Mouse (Mus musculus) heart, embryonic 15.5 days (tissue): ENCODE results near the gene Gm5089. TPM values are rescaled to one million over a fixed set of nuclear protein-coding genes. Genes with fewer than 3 reads are reported as not detected.

ENCODE experiments used
- ATAC-seq: fragments of 200-750 bp; cut with Nextera tagmentation; replicated peaks from 2 replicates; pipeline ENCODE4 v1.8.0; 2017; ENCODE audit warnings: low read depth, moderate TSS enrichment; ENCODE audit not compliant: insufficient number of reproducible peaks, insufficient read depth, low FRiP score
- H3K27ac ChIP-seq: fragments of 300-500 bp; sonication (generic); 2 replicates; pipeline ENCODE4 v1.5.1; 2015; ENCODE audit warnings: mild to moderate bottlenecking, inconsistent platforms
- H3K27me3 ChIP-seq: fragments of 300-500 bp; sonication (generic); 2 replicates; pipeline ENCODE4 v1.6.1; 2015; ENCODE audit warnings: inconsistent platforms
- H3K36me3 ChIP-seq: fragments of 300-500 bp; sonication (generic); 2 replicates; pipeline ENCODE4 v1.6.1; 2015; ENCODE audit warnings: mild to moderate bottlenecking, inconsistent platforms
- H3K4me1 ChIP-seq: fragments of 300-500 bp; sonication (generic); replicated peaks from 2 replicates; pipeline ENCODE4 v1.6.1; 2015; ENCODE audit warnings: inconsistent platforms
- H3K4me2 ChIP-seq: fragments of 300-500 bp; sonication (generic); 2 replicates; pipeline ENCODE4 v1.6.1; 2015; ENCODE audit warnings: inconsistent platforms, mild to moderate bottlenecking, moderate library complexity
- H3K4me3 ChIP-seq: fragments of 300-500 bp; sonication (generic); 2 replicates; pipeline ENCODE4 v1.5.1; 2015; ENCODE audit warnings: mild to moderate bottlenecking, inconsistent platforms
- H3K9ac ChIP-seq: fragments of 300-500 bp; sonication (generic); 2 replicates; pipeline ENCODE4 v1.6.1; 2015; ENCODE audit warnings: mild to moderate bottlenecking, inconsistent platforms
- H3K9me3 ChIP-seq: fragments of 300-500 bp; sonication (generic); replicated peaks from 2 replicates; pipeline ENCODE4 v1.6.1; 2016; ENCODE audit warnings: inconsistent platforms
- WGBS: fragments of 180-500 bp; shearing (Covaris S2); methylation state at CpG from one replicate; pipeline ENCODE4 v1.1.7; 2015; ENCODE audit warnings: mixed read lengths; 5-methylcytosine and 5-hydroxymethylcytosine counted together
- polyA plus RNA-seq: library from polyadenylated mRNA; unstranded; fragments of >200 nt; fragmentation: Nextera tagmentation; extraction: Ambion mirVana; gene quantifications from 2 replicates; pipeline ENCODE4 v1.2.1, GENCODE M21; 2015

Gm5089 gene
- polyA plus RNA-seq, 1 experiment from 2014 or later: not detected

GRCm38 (mm10) chr14:122436850-122437249, 14.1 kb downstream of the Gm5089 start:
- Histone ChIP-seq H3K9ac (no peak overlapping the region), H3K4me2 (no peak overlapping the region)
- ATAC-seq: no peak

GRCm38 (mm10) chr14:122434039-122434438, 16.9 kb downstream of the Gm5089 start:
- no peak overlapping the region for H3K4me2 ChIP-seq
- no peaks in the 10 kb centered on the region for H3K4me1 ChIP-seq
- H3K9me3 ChIP-seq: no peaks in the 10 kb centered on the region
- no peak for ATAC-seq
- H3K27me3 ChIP-seq: peaks cover 6% of the 10 kb centered on the region
- H3K36me3 ChIP-seq: no peaks in the 10 kb centered on the region
- no peak overlapping the region for H3K27ac ChIP-seq
- WGBS: 88% methylated on average over 10 of the region's 10 CpGs
- H3K9ac ChIP-seq: no peak overlapping the region
- no peak overlapping the region for H3K4me3 ChIP-seq

More at GRCm38 (mm10) chr14:122436850-122437249, 14.1 kb downstream of the Gm5089 start:
- Histone ChIP-seq H3K27me3 (peaks cover 5% of the 10 kb centered on the region; the same call in 1 of the 2 replicates), H3K4me3 (no peak overlapping the region), H3K36me3 (no peaks in the 10 kb centered on the region), H3K27ac (no peak overlapping the region), H3K4me1 (no peaks in the 10 kb centered on the region), H3K9me3 (no peaks in the 10 kb centered on the region)
- WGBS: 49% methylated on average over 10 of the region's 10 CpGs

DNA sequence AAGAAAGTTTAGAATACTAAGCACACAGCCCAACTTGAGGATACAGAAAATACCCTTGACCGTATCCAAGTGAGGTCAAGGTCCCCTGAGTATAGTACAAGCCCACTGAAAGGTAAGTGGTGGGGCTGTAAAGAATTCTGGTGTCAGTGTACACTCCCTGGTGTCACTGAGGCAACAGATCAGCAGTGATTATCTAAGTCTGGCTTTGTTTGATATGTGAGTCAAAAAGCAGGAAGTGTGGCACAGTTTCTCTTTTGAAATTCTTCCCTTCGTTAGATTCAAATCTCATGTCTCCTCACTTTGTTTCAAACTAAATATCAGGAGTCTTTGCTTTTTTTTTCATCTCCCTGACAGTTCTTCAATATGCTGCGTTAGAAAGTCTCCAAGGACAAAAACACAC, 18.4 kb downstream of the Gm5089 start:
- Histone ChIP-seq H3K4me3 (no peak overlapping the region), H3K4me2 (no peak overlapping the region), H3K9me3 (no peaks in the 10 kb centered on the region), H3K9ac (no peak overlapping the region), H3K36me3 (no peaks in the 10 kb centered on the region), H3K27me3 (peaks cover 5% of the 10 kb centered on the region), H3K4me1 (no peaks in the 10 kb centered on the region), H3K27ac (no peak overlapping the region)
- WGBS: 59% methylated on average over 3 of the region's 3 CpGs
- ATAC-seq: no peak

GRCm38 (mm10) chr14:122427654-122428053, 23.3 kb downstream of the Gm5089 start:
- Histone ChIP-seq H3K9ac (no peak overlapping the region), H3K36me3 (no peaks in the 10 kb centered on the region), H3K4me3 (no peak overlapping the region), H3K27me3 (peaks cover 10% of the 10 kb centered on the region; the same call in 1 of the 2 replicates), H3K4me1 (no peaks in the 10 kb centered on the region), H3K9me3 (no peaks in the 10 kb centered on the region), H3K27ac (no peak overlapping the region), H3K4me2 (no peak overlapping the region)
- 76% methylated on average over 3 of the region's 3 CpGs for WGBS
- ATAC-seq: no peak

- H3K36me3 ChIP-seq: no peaks in the 10 kb centered on the region
- WGBS: 55% methylated on average over 8 of the region's 8 CpGs
- no peak for ATAC-seq
- no peak overlapping the region for H3K4me3 ChIP-seq
- no peaks in the 10 kb centered on the region for H3K9me3 ChIP-seq
- no peak overlapping the region for H3K27ac ChIP-seq
- H3K27me3 ChIP-seq: peaks cover 13% of the 10 kb centered on the region; the same call in 1 of the 2 replicates
- H3K4me1 ChIP-seq: no peaks in the 10 kb centered on the region
- no peak overlapping the region for H3K4me2 ChIP-seq
- H3K9ac ChIP-seq: no peak overlapping the region
Measured at GRCm38 (mm10) chr14:122427204-122427560, 23.7 kb downstream of the Gm5089 start.

- Histone ChIP-seq H3K4me2 (no peak overlapping the region), H3K9me3 (no peaks in the 10 kb centered on the region), H3K9ac (no peak overlapping the region), H3K4me1 (no peaks in the 10 kb centered on the region), H3K27me3 (peaks cover 13% of the 10 kb centered on the region; the same call in 1 of the 2 replicates), H3K27ac (no peak overlapping the region), H3K4me3 (no peak overlapping the region), H3K36me3 (no peaks in the 10 kb centered on the region)
- no peak for ATAC-seq
- 57% methylated on average over 10 of the region's 10 CpGs for WGBS
Measured at GRCm38 (mm10) chr14:122426529-122427203, 24.2 kb downstream of the Gm5089 start.

DNA sequence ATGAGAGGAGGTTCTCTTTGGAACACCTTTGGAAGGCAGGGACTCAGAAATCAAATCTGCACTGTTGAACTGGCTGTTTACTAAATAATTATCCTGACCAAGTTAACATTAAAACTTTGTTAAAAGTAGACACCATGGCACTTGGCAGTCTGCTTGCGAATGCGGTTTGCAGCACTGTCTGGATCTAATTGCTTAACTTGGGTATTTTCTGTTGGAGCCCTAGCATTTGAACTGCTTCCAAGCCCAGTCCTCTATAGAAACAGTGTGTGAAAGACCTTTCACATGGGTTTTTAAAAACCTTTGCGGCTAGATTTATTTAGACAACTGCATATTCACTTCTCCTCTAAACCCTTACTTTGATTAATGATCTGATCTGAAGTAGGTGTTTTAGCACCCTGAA, 26.5 kb downstream of the Gm5089 start:
- H3K9me3 ChIP-seq: no peaks in the 10 kb centered on the region
- H3K4me3 ChIP-seq: no peak overlapping the region
- no peak overlapping the region for H3K27ac ChIP-seq
- 84% methylated on average over 3 of the region's 3 CpGs for WGBS
- no peak overlapping the region for H3K4me2 ChIP-seq
- H3K27me3 ChIP-seq: 0 out of 2 replicates have a peak, but pooled peaks cover 11% of the 10 kb centered on the region
- H3K9ac ChIP-seq: no peak overlapping the region
- no peak for ATAC-seq
- no peaks in the 10 kb centered on the region for H3K4me1 ChIP-seq
- no peaks in the 10 kb centered on the region for H3K36me3 ChIP-seq

- Histone ChIP-seq H3K27ac (no peak overlapping the region), H3K9me3 (no peaks in the 10 kb centered on the region), H3K27me3 (peaks cover 15% of the 10 kb centered on the region; the same call in 1 of the 2 replicates), H3K4me3 (no peak overlapping the region), H3K9ac (no peak overlapping the region), H3K4me2 (no peak overlapping the region), H3K4me1 (no peaks in the 10 kb centered on the region), H3K36me3 (no peaks in the 10 kb centered on the region)
- ATAC-seq: no peak
- WGBS: 48% methylated on average over 4 of the region's 4 CpGs
Measured at GRCm38 (mm10) chr14:122416166-122416771, 34.6 kb downstream of the Gm5089 start.

GRCm38 (mm10) chr14:122414786-122415185, 36.1 kb downstream of the Gm5089 start:
- no peak overlapping the region for H3K4me3 ChIP-seq

GRCm38 (mm10) chr14:122413542-122413928, 37.4 kb downstream of the Gm5089 start:
- H3K4me3 ChIP-seq: no peak overlapping the region
- H3K9ac ChIP-seq: no peak overlapping the region
- WGBS: 80% methylated on average over 2 of the region's 2 CpGs
- no peak for ATAC-seq
- no peak overlapping the region for H3K27ac ChIP-seq
- peaks cover 29% of the 10 kb centered on the region for H3K27me3 ChIP-seq
- no peak overlapping the region for H3K4me2 ChIP-seq
- no peaks in the 10 kb centered on the region for H3K36me3 ChIP-seq
- H3K4me1 ChIP-seq: no peaks in the 10 kb centered on the region
- no peaks in the 10 kb centered on the region for H3K9me3 ChIP-seq

More at GRCm38 (mm10) chr14:122414786-122415185, 36.1 kb downstream of the Gm5089 start:
- Histone ChIP-seq H3K9ac (no peak overlapping the region), H3K27me3 (peaks cover 21% of the 10 kb centered on the region), H3K36me3 (no peaks in the 10 kb centered on the region), H3K27ac (no peak overlapping the region), H3K4me1 (no peaks in the 10 kb centered on the region), H3K4me2 (no peak overlapping the region), H3K9me3 (no peaks in the 10 kb centered on the region)
- 82% methylated on average over 2 of the region's 2 CpGs for WGBS
- ATAC-seq: no peak

- Histone ChIP-seq H3K9me3 (no peaks in the 10 kb centered on the region), H3K4me3 (no peak overlapping the region), H3K27me3 (peaks cover 32% of the 10 kb centered on the region), H3K4me2 (no peak overlapping the region), H3K4me1 (no peaks in the 10 kb centered on the region), H3K27ac (no peak overlapping the region), H3K36me3 (no peaks in the 10 kb centered on the region), H3K9ac (no peak overlapping the region)
- WGBS: 79% methylated on average over 2 of the region's 2 CpGs
- ATAC-seq: no peak
Measured at GRCm38 (mm10) chr14:122412841-122413541, 37.9 kb downstream of the Gm5089 start.
